Comparison of ENCODE assay signal across 22 mouse cellular contexts in genomic region chr14:74019421-74019820, GRCm38 (mm10).
A peak's percentile ranks its signal among the peaks of the same experiment; 100 is the strongest.
DNase-seq lines count a peak whose midpoint lies in the region; ATAC-seq and TF ChIP-seq lines count a peak whose summit lies in the region.
"Had no signal": no experiment of that assay in that cellular context is flagged by ENCODE, and none has a peak within 500 bp of the region (broad histone marks: within the 10 kb centered on the region; RNA-seq: fewer than 3 reads in every experiment).

No protein-coding gene starts in this region.

- no peak overlapping the region for H3K27ac ChIP-seq in forebrain, embryonic 14.5 days (ENCODE audit: low read depth, low read length)
- H3K27ac ChIP-seq in forebrain, embryonic 15.5 days (replicated peaks) = no peak overlapping the region
- no peak overlapping the region for H3K27ac ChIP-seq in intestine, embryonic 15.5 days
- no peak overlapping the region for H3K27ac ChIP-seq in intestine, postnatal 0 days (ENCODE audit: low read depth, low read length)
- no peak overlapping the region for H3K27ac ChIP-seq in intestine, embryonic 16.5 days (ENCODE audit: low read length)

- no peaks in the 10 kb centered on the region for H3K4me1 ChIP-seq in forebrain, embryonic 14.5 days (ENCODE audit: control insufficient read depth, insufficient read depth, low read length)
- H3K4me1 ChIP-seq in forebrain, embryonic 15.5 days = no peaks in the 10 kb centered on the region
- no peaks in the 10 kb centered on the region for H3K4me1 ChIP-seq in intestine, embryonic 15.5 days (replicated peaks)
- no peaks in the 10 kb centered on the region for H3K4me1 ChIP-seq in intestine, postnatal 0 days (replicated peaks; ENCODE audit: control insufficient read depth, insufficient read depth, low read length)
- no peaks in the 10 kb centered on the region for H3K4me1 ChIP-seq in intestine, embryonic 16.5 days (ENCODE audit: control insufficient read depth, insufficient read depth, low read length)

- TF ChIP-seq CTCF in intestine, postnatal 0 days (IDR thresholded peaks at IDR 0.05; ENCODE audit: low read depth) = no peak

- WGBS in forebrain, embryonic 14.5 days = 70% methylated on average over 2 of the region's 2 CpGs
- 68% methylated on average over 2 of the region's 2 CpGs for WGBS in forebrain, embryonic 15.5 days
- WGBS in intestine, embryonic 15.5 days = 44% methylated on average over 2 of the region's 2 CpGs
- 43% methylated on average over 2 of the region's 2 CpGs for WGBS in intestine, postnatal 0 days
- 57% methylated on average over 2 of the region's 2 CpGs for WGBS in intestine, embryonic 16.5 days
- WGBS in large intestine, adult 2 months = 19% methylated on average over 2 of the region's 2 CpGs

- no peak overlapping the region for H3K4me2 ChIP-seq in forebrain, embryonic 14.5 days (ENCODE audit: low read length)
- H3K4me2 ChIP-seq in forebrain, embryonic 15.5 days (replicated peaks) = no peak overlapping the region
- no peak overlapping the region for H3K4me2 ChIP-seq in intestine, embryonic 15.5 days (replicated peaks)
- no peak overlapping the region for H3K4me2 ChIP-seq in intestine, postnatal 0 days (replicated peaks; ENCODE audit: low read depth)
- no peak overlapping the region for H3K4me2 ChIP-seq in intestine, embryonic 16.5 days (ENCODE audit: low read depth, low read length)

- no peaks in the 10 kb centered on the region for H3K9me3 ChIP-seq in forebrain, embryonic 14.5 days (replicated peaks; ENCODE audit: control insufficient read depth, low read length)
- no peaks in the 10 kb centered on the region for H3K9me3 ChIP-seq in forebrain, embryonic 15.5 days
- no peaks in the 10 kb centered on the region for H3K9me3 ChIP-seq in intestine, embryonic 15.5 days
- no peaks in the 10 kb centered on the region for H3K9me3 ChIP-seq in intestine, postnatal 0 days (ENCODE audit: control insufficient read depth)
- no peaks in the 10 kb centered on the region for H3K9me3 ChIP-seq in intestine, embryonic 16.5 days (ENCODE audit: control insufficient read depth, low read length)
- H3K9me3 ChIP-seq: G1E had no signal

- ATAC-seq in forebrain, embryonic 14.5 days = no peak
- no peak for ATAC-seq in forebrain, embryonic 15.5 days (replicated peaks)
- ATAC-seq in intestine, embryonic 15.5 days = peak; percentile 55; the same call in 1 of the 2 replicates
- ATAC-seq in intestine, postnatal 0 days = no peak
- ATAC-seq in intestine, embryonic 16.5 days = peak; percentile 67; the same call in 1 of the 2 replicates
- ATAC-seq: activated CD4-positive, CD25-positive, alpha-beta regulatory T cell, adult 4 months; CD4-positive, CD25-positive, alpha-beta regulatory T cell, adult 4 months; Patski had no signal

- peak; percentile 16 for DNase-seq in forebrain, embryonic 14.5 days (ENCODE audit: low spot score)
- DNase-seq in large intestine, adult 2 months (ENCODE audit: low read depth, low spot score) = peak; percentile 14
- DNase-seq in heart, postnatal 4 days = no peak
- no peak for DNase-seq in gastrocnemius, adult 8-10 months (ENCODE audit: low spot score in 2 of 2)
- DNase-seq: adrenal gland, adult 2 months; adrenal gland, adult 8-10 months; adrenal gland, postnatal 10 days; adrenal gland, postnatal 14 days; adrenal gland, postnatal 25 days; adrenal gland, postnatal 36 days; B cell, adult 2 months; cerebellum, adult 11 months; cerebellum, adult 11-12 months had no signal

- no peak overlapping the region for H3K4me3 ChIP-seq in forebrain, embryonic 14.5 days (ENCODE audit: low read depth, low read length)
- H3K4me3 ChIP-seq in forebrain, embryonic 15.5 days = no peak overlapping the region
- H3K4me3 ChIP-seq in intestine, embryonic 15.5 days (replicated peaks) = no peak overlapping the region
- H3K4me3 ChIP-seq in intestine, postnatal 0 days (ENCODE audit: low read depth, low read length) = no peak overlapping the region
- H3K4me3 ChIP-seq in intestine, embryonic 16.5 days (ENCODE audit: low read length) = no peak overlapping the region

- no peak overlapping the region for H3K9ac ChIP-seq in forebrain, embryonic 14.5 days (ENCODE audit: low read length)
- H3K9ac ChIP-seq in forebrain, embryonic 15.5 days (replicated peaks) = no peak overlapping the region
- H3K9ac ChIP-seq in intestine, embryonic 15.5 days = no peak overlapping the region
- no peak overlapping the region for H3K9ac ChIP-seq in intestine, postnatal 0 days (ENCODE audit: low read depth, low read length)
- no peak overlapping the region for H3K9ac ChIP-seq in intestine, embryonic 16.5 days (ENCODE audit: low read depth, low read length)

- H3K36me3 ChIP-seq in forebrain, embryonic 14.5 days (ENCODE audit: control insufficient read depth, insufficient read depth, low read length) = no peaks in the 10 kb centered on the region
- H3K36me3 ChIP-seq in forebrain, embryonic 15.5 days = no peaks in the 10 kb centered on the region
- H3K36me3 ChIP-seq in intestine, embryonic 15.5 days = no peaks in the 10 kb centered on the region
- no peaks in the 10 kb centered on the region for H3K36me3 ChIP-seq in intestine, postnatal 0 days (ENCODE audit: control insufficient read depth, insufficient read depth)
- no peaks in the 10 kb centered on the region for H3K36me3 ChIP-seq in intestine, embryonic 16.5 days (ENCODE audit: control insufficient read depth, insufficient read depth, low read length)
- H3K36me3 ChIP-seq: G1E had no signal

- no peaks in the 10 kb centered on the region for H3K27me3 ChIP-seq in forebrain, embryonic 14.5 days (replicated peaks; ENCODE audit: control insufficient read depth, insufficient read depth, low read length)
- H3K27me3 ChIP-seq in forebrain, embryonic 15.5 days = no peaks in the 10 kb centered on the region
- no peaks in the 10 kb centered on the region for H3K27me3 ChIP-seq in intestine, embryonic 15.5 days (replicated peaks)
- H3K27me3 ChIP-seq in intestine, postnatal 0 days (replicated peaks; ENCODE audit: control insufficient read depth, insufficient read depth, low read length) = no peaks in the 10 kb centered on the region
- no peaks in the 10 kb centered on the region for H3K27me3 ChIP-seq in intestine, embryonic 16.5 days (replicated peaks; ENCODE audit: control insufficient read depth, insufficient read depth, low read length)
- H3K27me3 ChIP-seq: CH12.LX, Patski had no signal

Comparison
In these comparisons a context has a peak if more than half of its experiments do, and no peak if none do; other contexts are left out.
1. ATAC-seq: peak in intestine, embryonic 15.5 days (single experiment) and intestine, embryonic 16.5 days (single experiment); none in forebrain, embryonic 14.5 days (single experiment), forebrain, embryonic 15.5 days (single experiment) and intestine, postnatal 0 days (single experiment).
2. DNase-seq: peak in forebrain, embryonic 14.5 days (single experiment) and large intestine, adult 2 months (single experiment); none in heart, postnatal 4 days (single experiment) and gastrocnemius, adult 8-10 months (0 of 2).